Mouse (Mus musculus) kidney, adult 2 months (tissue): ENCODE measurements around the gene 1700020A23Rik. TPM values are rescaled to one million over a fixed set of nuclear protein-coding genes. Genes with fewer than 3 reads are reported as not detected.

ENCODE experiments used
- DNase-seq: peaks from one replicate; pipeline ENCODE4 v3.0.0; 2021
- H3K27ac ChIP-seq: fragments of 200-500 bp; 2 replicates; pipeline ENCODE4 v1.5.1; 2012; ENCODE audit warnings: low read depth, low read length, control low read depth, inconsistent platforms; ENCODE audit not compliant: insufficient read depth
- H3K27me3 ChIP-seq: fragments of 200-500 bp; replicated peaks from 2 replicates; pipeline ENCODE4 v1.6.1; 2012; ENCODE audit warnings: mild to moderate bottlenecking, moderate library complexity, low read length, inconsistent platforms; ENCODE audit not compliant: control insufficient read depth, insufficient read depth
- H3K36me3 ChIP-seq: fragments of 200-500 bp; 2 replicates; pipeline ENCODE4 v1.6.1; 2012; ENCODE audit warnings: mild to moderate bottlenecking, moderate library complexity, low read length, inconsistent platforms; ENCODE audit not compliant: control insufficient read depth, insufficient read depth
- H3K4me1 ChIP-seq: fragments of 200-500 bp; 2 replicates; pipeline ENCODE4 v1.6.1; 2011; ENCODE audit warnings: low read length; ENCODE audit not compliant: control insufficient read depth, insufficient read depth
- H3K4me3 ChIP-seq: fragments of 200-500 bp; 2 replicates; pipeline ENCODE4 v1.5.1; 2011; ENCODE audit warnings: mild to moderate bottlenecking, low read depth, low read length, control low read depth; ENCODE audit not compliant: insufficient read depth
- CTCF ChIP-seq: fragments of 200-500 bp; conservative IDR thresholded peaks from 2 replicates; pipeline ENCODE4 v1.5.1; 2011; ENCODE audit warnings: low read depth, mild to moderate bottlenecking, control low read depth, low read length, moderate library complexity, mixed read lengths; ENCODE audit not compliant: insufficient read depth, insufficient read length
- POLR2A ChIP-seq: fragments of 200-500 bp; IDR thresholded peaks from one replicate; pipeline ENCODE4 v1.6.1; 2011; ENCODE audit warnings: low read depth, low read length, control low read depth
- WGBS: fragments of 180-500 bp; shearing (Covaris S2); methylation state at CpG from one replicate; pipeline ENCODE4 v1.1.7; 2018; 5-methylcytosine and 5-hydroxymethylcytosine counted together
- polyA plus RNA-seq: library from polyadenylated mRNA; depleted of rRNA; stranded (reverse); fragments of >200 nt; gene quantifications from 2 replicates; pipeline ENCODE4 v1.2.3, GENCODE M21; 2012

The 1700020A23Rik gene
- polyA plus RNA-seq, 1 experiment = 0.19 TPM

GRCm38 (mm10) chr2:130439840-130440480 is 34.9 kb downstream of the 1700020A23Rik start:
- H3K4me3 ChIP-seq = no peak overlapping the region
- 94% methylated on average over 4 of the region's 4 CpGs for WGBS
- no peak overlapping the region for H3K27ac ChIP-seq
- no peaks in the 10 kb centered on the region for H3K4me1 ChIP-seq
- H3K27me3 ChIP-seq = no peaks in the 10 kb centered on the region
- no peaks in the 10 kb centered on the region for H3K36me3 ChIP-seq
- TF ChIP-seq POLR2A (no peak), CTCF (no peak)
- DNase-seq = no peak

GRCm38 (mm10) chr2:130442162-130442561 is 37.1 kb downstream of the 1700020A23Rik start:
- H3K27ac ChIP-seq = no peak overlapping the region
- TF ChIP-seq POLR2A (no peak), CTCF (no peak)
- H3K4me3 ChIP-seq = no peak overlapping the region
- H3K36me3 ChIP-seq = no peaks in the 10 kb centered on the region
- DNase-seq = no peak
- H3K4me1 ChIP-seq = 0 out of 2 replicates have a peak, but pooled peaks cover 3% of the 10 kb centered on the region
- no peaks in the 10 kb centered on the region for H3K27me3 ChIP-seq
- 87% methylated on average over 10 of the region's 10 CpGs for WGBS

DNA sequence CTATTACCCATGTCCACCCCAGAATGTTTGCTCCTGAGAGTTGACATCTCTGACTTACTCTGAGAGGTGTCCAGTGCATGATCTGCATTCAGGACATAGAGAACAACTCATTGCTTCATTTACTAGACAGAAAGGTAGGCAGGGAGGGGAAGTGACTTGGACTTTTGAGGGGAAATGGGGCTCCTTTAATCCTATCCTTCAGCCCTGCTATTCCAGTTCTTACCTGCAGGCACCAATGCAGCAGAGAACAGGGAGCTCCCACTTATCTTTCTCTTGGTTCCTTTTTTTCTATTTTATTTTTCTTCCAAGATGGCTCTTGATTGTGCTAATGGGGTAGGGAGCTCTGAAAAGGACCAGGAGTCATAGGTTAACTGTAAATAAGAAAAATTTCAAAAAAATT is 43.4 kb downstream of the 1700020A23Rik start:
- Histone ChIP-seq H3K4me1 (peaks cover 17% of the 10 kb centered on the region), H3K36me3 (no peaks in the 10 kb centered on the region), H3K27me3 (no peaks in the 10 kb centered on the region), H3K4me3 (no peak overlapping the region), H3K27ac (no peak overlapping the region)
- TF ChIP-seq CTCF (no peak), POLR2A (no peak)
- DNase-seq = no peak

- TF ChIP-seq POLR2A = no peak
- no peak for TF ChIP-seq CTCF
- DNase-seq = peak; percentile 83
- WGBS = 11% methylated on average over 17 of the region's 17 CpGs
These were observed 44.1 kb downstream of the 1700020A23Rik start for GRCm38 (mm10) chr2:130449021-130449793.

DNA sequence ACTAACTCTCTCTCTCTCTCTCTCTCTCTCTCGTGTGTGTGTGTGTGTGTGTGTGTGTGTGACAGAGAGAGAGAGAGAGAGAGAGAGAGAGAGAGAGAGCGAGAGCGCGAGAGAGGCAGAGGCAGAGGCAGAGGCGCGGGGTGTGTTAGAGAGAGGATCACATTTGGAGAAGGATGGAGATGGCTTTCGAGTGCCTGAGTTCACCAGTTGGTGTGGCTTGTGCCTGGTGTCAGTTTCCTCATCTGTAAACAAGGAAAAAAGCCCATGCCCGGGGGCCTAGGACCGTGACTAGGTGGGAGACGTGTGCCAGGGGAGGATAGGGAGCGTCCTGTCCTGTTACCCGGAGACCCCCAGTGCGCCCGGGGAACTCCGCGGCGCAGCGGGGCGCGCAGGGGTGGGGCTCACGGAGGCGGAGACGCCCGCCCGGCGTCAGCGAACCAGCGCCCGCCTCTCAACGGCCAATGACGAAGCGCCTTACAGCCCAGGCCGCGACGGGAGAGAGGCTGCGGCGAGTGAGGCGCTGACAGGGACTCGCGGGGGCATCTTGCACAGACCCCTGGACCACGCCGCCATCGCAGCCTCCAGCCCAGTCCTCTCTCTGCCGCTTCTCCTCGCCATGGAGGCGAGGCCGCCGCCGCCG is 44.9 kb downstream of the 1700020A23Rik start, which contains the start of gene Ptpra:
TSS of gene Ptpra (plus strand) at position 485 of the 640 bp plus-strand sequence.
- peak within 1 kb of the TSS; percentile 90 for H3K4me3 ChIP-seq
- under 1% methylated on average over 50 of the region's 50 CpGs for WGBS
- H3K4me1 ChIP-seq = peaks cover 19% of the 10 kb centered on the region
- peak; percentile 94 for DNase-seq
- H3K27ac ChIP-seq = peak within 1 kb of the TSS; percentile 74
- H3K27me3 ChIP-seq = no peaks in the 10 kb centered on the region
- peak; percentile 83 for TF ChIP-seq POLR2A
- TF ChIP-seq CTCF = no peak
- H3K36me3 ChIP-seq = no peaks in the 10 kb centered on the region

More at GRCm38 (mm10) chr2:130449021-130449793, 44.1 kb downstream of the 1700020A23Rik start:
- no peak overlapping the region for H3K27ac ChIP-seq
- peaks cover 19% of the 10 kb centered on the region for H3K4me1 ChIP-seq
- no peaks in the 10 kb centered on the region for H3K27me3 ChIP-seq
- H3K36me3 ChIP-seq = no peaks in the 10 kb centered on the region
- H3K4me3 ChIP-seq = peak overlapping the region; percentile 90

DNA sequence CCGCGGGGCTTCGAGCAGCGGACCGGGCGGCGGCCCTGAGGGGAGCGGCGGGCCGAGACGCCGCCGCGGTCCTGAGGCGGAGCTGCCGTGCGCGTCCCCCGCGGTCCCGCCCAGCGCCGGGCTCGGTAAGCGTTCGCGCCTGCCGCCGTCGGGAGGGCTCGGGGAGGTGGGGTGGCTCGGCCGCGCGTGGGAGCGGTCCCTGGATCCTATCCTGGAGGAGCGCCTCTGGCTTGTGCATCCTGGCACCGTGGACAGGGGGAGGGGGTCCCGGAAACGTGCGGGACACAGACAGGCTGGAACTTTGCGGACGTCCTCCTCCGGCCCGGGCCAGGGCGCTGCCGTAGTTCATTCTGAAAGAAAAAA is 45.4 kb downstream of the 1700020A23Rik start:
- Histone ChIP-seq H3K27me3 (no peaks in the 10 kb centered on the region), H3K36me3 (no peaks in the 10 kb centered on the region), H3K4me3 (peak overlapping the region; percentile 90), H3K27ac (peak overlapping the region; percentile 74), H3K4me1 (peaks cover 18% of the 10 kb centered on the region)
- no peak for DNase-seq
- under 1% methylated on average over 47 of the region's 47 CpGs for WGBS
- TF ChIP-seq POLR2A (no peak), CTCF (no peak)

DNA sequence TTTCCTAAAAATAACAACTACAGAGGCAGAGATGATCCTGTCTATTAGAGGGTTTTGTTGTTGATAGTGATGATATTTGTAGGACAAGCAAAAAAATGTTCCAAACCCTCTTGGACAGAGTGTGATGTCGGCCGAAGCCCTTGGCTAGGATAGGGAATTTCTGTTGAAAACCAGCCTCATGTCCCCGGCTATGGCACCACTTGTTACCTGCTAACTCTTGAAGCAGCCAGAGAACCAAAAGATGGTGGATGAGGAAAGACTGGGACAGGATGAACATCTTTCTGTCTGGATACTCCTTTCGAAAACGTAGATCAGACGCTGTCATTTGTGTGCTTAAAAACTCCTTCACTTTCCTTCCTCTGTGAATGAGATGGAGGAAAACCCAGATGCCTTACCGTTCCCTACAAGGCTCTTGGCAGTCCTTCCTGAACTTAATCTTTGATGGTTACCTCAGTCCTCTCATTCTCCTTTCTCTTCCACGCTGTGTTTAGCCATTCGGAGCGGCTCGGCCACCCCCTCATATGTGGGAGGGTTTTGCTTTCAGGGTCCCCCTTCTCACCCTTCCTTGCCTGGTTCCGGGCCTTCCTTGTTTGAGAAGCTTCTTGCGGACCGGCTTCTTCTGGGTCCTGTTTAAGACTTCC is 46.1 kb downstream of the 1700020A23Rik start:
- WGBS = 33% methylated on average over 14 of the region's 14 CpGs
- Histone ChIP-seq H3K27ac (no peak overlapping the region), H3K4me3 (peak overlapping the region; percentile 90), H3K36me3 (no peaks in the 10 kb centered on the region), H3K4me1 (peaks cover 16% of the 10 kb centered on the region), H3K27me3 (no peaks in the 10 kb centered on the region)
- TF ChIP-seq CTCF (no peak), POLR2A (no peak)
- DNase-seq = no peak
